Mouse (Mus musculus) liver, adult 2 months (tissue): ENCODE data around the gene Strc.

Experiments
- CTCF ChIP-seq: fragments of 200-500 bp; IDR thresholded peaks from 2 replicates; pipeline ENCODE4 v1.5.1; 2011; ENCODE audit warnings: low read depth, low read length, control low read depth
- POLR2A ChIP-seq: fragments of 200-500 bp; IDR thresholded peaks from 2 replicates; pipeline ENCODE4 v1.6.1; 2011; ENCODE audit warnings: low read length, control low read depth; ENCODE audit not compliant: insufficient read depth; ENCODE audit errors: extremely low read depth

- TF ChIP-seq CTCF (no peak), POLR2A (no peak)
These were observed 28.6 kb upstream of the Strc start for GRCm38 (mm10) chr2:121415591-121415990.
